Mouse (Mus musculus) 3T3-L1 (cell line): ENCODE data around the gene Crkl.

ENCODE experiments used
- DNase-seq: peaks from one replicate; pipeline ENCODE4 v3.0.0-alpha.2; 2015; ENCODE audit warnings: low read depth, low spot score

The Crkl gene

DNA sequence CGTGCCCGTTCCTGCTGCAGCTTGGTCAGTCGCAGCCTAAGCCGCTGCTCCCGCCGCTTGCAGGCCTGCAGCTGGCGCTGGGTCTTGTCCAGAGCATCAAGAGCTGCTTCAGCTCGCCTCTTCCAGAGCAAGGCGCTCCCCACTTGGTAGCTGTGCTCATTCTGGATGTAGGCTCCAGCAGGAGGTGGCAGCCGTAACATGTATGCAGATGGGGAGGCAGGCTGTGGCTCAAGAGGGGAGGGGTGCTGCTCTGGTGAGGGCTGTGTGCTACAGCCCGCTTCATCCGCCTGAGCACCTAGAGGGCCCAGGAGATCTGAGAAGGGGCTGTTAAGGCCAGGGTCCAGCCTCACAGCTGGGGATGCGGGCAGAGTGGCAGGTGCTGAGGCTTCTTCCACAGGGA is 76.5 kb downstream of the Crkl start:
- no peak for DNase-seq

DNA sequence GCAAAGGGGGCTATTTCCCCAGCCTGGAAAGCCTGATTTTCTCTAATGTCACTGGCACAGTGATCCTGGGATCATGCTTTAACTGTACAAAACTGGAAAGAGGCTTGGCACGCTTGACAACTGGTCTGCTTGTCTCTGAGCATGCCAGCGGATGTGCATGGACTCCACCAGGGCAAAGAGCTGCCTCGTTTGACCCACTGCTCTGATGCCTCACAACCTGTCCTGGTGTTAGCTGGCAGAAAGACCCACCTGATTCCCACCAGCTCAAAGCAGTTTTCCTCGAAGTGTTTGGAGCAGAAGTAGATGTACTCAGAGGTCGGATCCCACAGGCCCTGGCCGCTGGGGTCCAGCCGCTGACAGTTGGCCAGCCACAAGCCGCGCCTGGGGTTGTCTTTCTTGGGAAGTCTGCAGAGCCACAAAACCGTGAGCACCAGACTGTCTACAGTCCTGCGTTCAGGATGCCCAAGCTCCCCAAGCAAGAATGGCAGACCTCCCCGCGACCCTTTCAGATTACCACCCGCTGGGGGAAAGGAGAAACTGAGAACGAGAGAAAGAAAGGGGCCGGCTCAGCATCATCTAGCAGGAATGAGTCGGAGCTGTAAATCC is 78.3 kb downstream of the Crkl start:
- DNase-seq: peak; percentile 39

DNA sequence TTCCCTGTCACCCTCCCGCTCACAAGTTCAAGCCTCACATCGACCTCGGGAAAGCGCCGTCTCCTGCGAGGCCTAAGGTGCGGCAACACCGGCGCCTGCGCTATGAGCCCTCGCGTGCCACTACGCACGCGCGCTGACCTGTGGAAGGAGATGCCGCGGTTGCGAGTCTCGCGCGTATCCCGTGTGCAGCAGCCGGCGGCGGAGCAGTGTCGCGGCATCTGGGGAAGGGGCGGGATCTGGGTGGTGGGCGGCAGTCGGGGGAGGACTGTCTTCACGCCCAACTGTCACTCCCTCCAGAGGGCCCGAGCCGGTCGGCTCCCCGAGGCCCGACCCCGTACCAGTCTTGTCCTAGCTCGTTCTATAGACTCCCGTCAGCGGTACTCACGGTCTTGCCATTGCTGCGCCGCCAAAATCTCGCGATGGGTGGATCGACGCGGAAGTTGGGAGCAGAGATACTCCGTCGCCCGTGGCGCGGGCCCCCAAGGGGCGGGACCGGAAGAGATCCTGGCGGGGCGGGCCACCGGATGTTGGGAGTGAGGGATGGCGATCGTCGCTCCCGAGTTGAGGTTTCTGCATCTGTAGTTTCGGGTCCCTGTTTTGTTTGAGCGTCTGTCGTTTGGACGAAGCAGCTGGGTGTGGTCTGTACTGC is 79.0 kb downstream of the Crkl start, which contains the start of gene Thap7:
Thap7 (minus strand) TSS at position 497 of the 649 bp plus-strand sequence.
- DNase-seq: peak; percentile 98

DNA sequence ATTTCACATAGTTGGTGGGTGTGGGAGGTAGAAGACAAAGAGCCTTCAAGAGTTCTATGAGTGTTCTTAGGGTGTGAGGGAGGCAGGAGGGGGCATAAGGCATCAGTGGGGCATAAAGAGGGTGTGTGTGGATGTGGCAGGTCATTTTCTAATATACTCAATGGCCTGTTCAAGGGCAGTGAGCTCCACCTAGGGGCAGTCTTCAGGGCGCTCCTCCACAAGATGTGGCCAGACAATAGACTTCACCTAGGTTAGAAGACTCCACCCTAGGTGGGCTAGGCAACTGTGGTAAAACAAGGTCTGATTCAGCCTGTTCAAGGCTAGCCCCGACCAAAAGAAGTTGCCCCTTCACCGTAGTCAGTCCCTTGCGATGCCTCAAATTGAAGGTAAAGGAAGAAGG is 80.5 kb downstream of the Crkl start:
- peak; percentile 77 for DNase-seq

DNA sequence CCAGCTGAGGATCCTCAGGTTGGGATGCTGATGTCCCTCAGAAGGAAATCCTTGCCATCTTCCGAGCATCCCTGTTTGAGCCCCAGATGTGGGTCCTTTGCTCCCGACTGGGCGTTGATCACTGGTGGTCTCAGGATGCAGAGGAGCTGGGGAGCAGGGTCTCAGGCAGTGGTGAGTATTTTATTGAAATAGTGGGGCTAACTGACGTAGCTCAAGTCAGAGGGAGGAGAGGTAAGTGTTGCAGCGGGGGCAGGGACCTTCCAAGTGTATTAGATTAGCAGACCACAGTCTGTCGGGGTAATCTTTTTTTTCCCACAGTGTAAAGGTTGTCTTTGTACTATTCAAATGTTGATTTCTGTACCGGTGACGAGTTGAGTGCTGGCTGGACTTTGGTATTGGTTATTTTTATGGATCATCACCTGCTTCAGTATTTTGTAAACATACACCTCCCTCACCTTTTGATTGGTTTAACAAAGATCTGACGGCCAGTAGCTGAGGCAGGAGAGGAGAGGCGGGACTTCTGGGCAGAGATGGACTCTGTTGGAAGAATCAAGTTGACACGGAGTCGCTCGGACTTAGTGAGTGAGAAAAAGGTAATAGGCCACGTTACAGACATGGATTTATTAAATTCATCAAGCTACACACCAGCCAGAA is 81.0 kb downstream of the Crkl start:
- no peak for DNase-seq

DNA sequence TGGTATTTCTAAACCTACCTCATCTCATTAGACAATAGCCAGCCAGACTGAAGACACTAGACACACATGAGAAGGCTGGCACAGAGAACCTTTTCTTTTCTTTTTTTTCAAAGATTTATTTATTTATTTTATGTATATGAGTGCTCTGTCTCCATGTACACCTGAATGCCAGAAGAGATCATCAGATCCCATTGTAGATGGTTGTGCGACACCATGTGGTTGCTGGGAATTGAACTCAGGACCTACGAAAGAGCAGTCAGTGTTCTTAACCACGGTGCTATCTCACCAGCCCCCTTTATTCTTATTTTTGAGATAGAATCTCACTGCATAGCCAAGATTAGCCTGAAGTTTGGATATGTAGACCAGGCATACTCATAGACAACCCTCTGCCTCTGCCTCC is 84.8 kb downstream of the Crkl start:
- DNase-seq: no peak
